Mouse (Mus musculus) urinary bladder, postnatal 10 days (tissue): Measurements from ENCODE around the gene Naxd.
"Not testable (repeated sequence)": the region's sequence is repeated elsewhere in the genome, so short reads cannot be mapped to it uniquely, and the experiment has no call there.

ENCODE experiments used
- DNase-seq: peaks from one replicate; pipeline ENCODE4 v3.0.0; 2022; ENCODE audit warnings: low spot score

The Naxd gene

GRCm38 (mm10) chr8:11497017-11497990 lies at the start of gene Naxd:
Gene Naxd, plus strand, starts transcription at chr8:11497506.
- peak; percentile 64 for DNase-seq

DNA sequence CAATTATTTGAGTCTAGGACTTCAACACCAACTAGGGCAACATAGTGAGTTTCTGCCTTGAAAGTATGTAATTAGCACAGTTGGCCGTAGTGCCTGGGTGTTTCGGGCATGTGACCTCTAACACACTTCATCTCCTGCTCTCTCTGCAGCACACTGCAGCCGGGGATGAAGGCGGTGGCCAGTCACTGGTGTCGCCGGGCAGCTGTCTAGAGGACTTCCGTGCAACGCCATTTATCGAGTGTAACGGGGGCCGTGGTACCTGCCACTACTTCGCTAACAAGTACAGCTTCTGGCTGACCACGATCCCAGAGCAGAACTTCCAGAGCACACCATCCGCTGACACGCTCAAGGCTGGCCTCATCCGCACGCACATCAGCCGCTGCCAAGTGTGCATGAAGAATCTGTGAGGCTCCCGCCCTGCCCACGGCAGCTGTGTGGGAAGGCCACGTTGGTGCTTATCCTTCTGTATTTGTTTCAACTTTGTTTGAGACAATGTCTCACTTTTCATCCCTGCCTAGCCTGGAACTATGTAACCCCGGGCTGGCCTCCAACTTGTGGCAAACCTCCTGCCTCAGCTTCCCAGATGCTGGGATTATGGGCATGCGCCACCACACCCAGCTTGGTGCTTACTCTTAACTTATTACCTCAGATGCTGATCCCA lies 49.3 kb upstream of the Naxd start:
- no peak for DNase-seq

DNA sequence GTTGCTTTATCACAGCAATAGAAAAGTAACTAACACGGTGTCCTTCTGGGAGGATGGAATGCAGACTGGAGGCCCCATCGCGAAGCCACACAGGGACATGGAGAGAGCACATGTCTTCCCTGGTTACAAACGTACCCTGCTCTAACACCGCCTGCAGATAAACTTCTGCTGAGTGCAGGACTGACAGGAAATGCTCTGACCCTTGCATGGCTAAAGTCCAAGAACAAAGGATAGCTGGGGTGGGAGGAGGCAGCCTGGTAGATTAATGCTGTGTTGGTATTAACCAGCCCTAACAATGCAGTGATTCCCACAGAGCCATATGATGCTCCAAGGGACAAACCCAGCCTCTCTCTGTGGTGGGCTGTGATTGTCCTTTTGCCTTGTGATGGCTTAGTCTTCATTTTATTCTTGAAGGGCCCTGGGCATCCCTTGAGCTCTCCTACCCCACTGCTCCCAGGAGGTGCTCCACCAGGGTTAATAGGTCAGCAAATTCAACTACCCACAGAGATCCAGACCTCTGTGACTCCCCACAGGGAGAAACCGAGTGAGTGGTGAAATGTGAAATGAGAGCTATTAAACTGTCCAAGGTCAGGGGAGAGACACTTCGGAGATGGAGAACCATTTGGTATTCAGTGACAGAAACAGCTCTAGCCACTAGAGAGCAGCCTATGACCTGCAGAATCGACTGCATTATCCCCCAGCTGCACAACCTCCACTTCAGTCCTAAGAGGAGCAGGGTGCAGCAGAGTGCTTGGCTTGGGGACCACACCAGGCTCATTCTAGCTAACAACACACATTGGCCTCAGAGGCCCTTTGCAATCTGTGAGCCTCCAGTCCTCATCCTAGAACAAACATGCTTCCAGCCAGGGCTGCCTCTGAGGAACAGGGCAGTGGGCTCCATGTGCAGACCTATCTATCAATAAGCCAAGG lies 46.9 kb upstream of the Naxd start:
- no peak for DNase-seq

- DNase-seq: no peak
Measured at GRCm38 (mm10) chr8:11452152-11452551, 45.2 kb upstream of the Naxd start.

DNA sequence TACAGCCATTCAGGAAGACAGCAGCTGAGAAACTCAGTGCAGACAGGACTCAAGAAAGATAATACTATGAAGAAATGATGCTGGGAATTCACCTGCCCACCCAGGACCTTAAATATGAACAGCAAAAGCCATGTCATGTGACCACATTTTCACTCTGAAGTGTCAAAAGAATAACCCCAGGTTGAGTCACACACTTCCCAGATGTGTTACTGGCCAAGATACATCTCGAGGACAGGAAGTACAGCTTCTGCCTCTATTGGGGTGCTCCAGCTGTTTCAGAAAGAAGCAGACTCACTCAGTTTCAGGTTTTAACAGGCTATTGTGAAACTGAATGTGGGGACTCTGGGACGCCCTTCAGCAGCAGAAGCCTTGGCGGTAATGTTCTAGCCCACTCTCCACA lies 44.7 kb upstream of the Naxd start:
- DNase-seq: no peak

- no peak for DNase-seq
Measured at GRCm38 (mm10) chr8:11452974-11453373, 44.3 kb upstream of the Naxd start.

DNA sequence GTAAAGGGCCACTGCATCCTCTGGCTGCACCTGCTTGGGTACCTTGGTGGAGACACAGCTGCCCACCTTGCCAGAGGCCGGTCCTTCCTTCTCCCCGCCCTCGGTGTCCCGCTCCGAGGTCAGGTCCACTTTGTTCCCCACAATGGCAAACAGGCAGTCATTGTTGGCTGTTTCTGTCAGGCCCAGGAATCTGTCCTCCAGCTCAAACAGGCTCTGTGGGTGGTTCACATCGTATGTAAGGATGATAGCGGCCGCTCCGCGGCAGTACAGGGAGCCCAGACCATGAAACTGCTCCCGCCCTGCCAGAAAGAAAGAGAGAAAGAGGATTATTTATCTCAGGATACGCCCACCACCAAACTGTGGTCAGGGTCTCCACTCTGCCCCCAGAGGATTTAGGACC lies 43.1 kb upstream of the Naxd start:
- DNase-seq: no peak

- DNase-seq: no peak
Measured at GRCm38 (mm10) chr8:11457278-11457677, 40.0 kb upstream of the Naxd start.

GRCm38 (mm10) chr8:11457981-11458836 lies 39.1 kb upstream of the Naxd start:
- no peak for DNase-seq

DNA sequence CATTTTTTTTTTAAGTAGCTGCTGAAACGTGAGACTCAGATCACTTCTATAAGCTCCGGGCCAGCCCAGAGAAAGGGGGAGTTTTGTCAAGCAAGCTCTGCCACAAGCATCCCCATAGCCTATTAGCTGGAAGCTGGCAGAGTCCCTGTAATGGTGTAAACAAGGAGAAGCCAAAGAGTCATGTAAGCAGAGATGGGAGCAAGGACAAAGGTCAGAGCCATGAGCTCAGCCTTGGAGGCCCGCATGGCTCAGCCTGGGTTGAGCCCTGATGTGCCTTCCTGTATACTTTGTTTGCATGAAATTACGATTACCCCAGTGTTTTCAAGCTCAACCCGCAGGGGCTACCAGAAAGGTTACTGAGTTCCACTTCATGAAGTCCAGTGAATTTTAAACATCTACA lies 38.3 kb upstream of the Naxd start:
- DNase-seq: no peak

DNA sequence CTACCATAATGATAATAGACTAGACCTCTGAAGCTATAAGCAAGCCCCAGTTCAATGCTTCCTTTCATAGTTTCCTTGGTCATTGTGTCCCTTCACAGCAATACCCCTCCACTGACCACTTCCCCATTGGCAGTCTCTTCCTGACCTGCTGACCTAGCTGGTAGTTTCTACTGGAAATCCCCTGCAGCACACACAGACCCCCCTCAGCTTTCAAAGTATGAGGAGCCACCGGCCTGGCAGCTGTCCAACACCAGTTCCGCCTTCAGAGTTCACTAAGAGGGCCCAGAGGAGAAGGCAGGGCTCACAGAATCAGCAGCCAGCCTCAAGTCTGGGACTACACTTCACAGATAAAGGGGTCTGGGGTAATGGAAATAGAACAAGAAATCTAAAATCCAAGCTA lies 36.4 kb upstream of the Naxd start:
- DNase-seq: no peak

GRCm38 (mm10) chr8:11461847-11462246 lies 35.5 kb upstream of the Naxd start:
- DNase-seq: no peak

DNA sequence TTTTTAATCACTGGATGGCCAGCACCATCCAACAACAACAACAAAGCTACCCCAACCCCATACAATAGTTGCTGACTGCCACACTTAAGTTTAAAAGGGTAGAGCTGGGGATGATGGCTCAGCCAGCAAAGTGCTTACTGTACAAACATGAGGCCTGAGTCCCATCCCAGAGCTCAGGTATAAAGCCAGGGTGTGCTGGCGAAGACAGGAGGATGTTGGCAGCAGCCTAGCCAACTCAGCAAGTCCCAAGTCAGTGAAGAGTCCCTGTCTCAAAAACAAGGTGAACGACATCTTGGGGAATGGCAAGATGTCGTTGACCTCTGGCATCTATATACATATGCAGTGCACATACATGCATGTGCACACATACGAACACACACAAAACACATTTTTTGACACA lies 34.7 kb upstream of the Naxd start:
- DNase-seq: no peak

DNA sequence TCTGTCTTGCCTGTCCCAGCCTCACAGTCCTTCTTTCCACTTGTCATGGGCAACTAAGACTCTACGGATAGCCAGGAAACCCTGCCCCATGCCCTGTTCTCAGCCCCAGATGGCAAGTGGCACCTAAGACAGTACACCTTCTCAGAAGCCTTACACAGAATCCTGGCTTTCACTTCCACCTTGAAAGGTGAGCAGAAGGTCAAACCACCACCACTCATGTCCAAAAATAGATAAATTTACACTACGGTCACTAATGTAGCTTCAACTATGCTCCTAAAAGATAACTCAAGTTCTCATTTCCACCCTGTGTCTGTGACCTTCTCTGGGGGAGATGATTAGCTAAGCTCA lies 33.8 kb upstream of the Naxd start:
- no peak for DNase-seq

- DNase-seq: no peak
Measured at GRCm38 (mm10) chr8:11463889-11464706, 33.2 kb upstream of the Naxd start.

- DNase-seq: no peak
Measured at GRCm38 (mm10) chr8:11464707-11464964, 32.7 kb upstream of the Naxd start.

DNA sequence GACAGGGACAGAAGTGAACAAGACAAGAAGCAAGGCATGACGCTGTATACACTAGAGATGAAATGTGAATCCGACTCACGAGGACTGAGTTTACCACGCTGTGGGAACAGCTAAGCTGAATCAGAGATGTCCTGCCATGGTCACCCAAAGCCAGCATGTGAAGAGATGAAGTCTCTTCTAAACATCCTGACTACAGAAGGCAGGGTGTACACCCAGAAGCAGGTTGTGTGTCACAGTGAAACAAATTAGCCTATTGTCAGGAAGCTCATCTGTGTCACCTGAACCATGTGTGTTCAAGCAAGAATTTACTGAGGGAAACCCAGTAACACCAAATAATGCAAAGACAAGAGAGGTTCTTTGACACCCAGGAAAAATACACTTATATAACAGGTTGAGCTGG lies 31.7 kb upstream of the Naxd start:
- DNase-seq: no peak

- not testable (repeated sequence) for DNase-seq
Measured at GRCm38 (mm10) chr8:11466528-11466927, 30.8 kb upstream of the Naxd start.

GRCm38 (mm10) chr8:11469095-11469494 lies 28.2 kb upstream of the Naxd start:
- DNase-seq: no peak

DNA sequence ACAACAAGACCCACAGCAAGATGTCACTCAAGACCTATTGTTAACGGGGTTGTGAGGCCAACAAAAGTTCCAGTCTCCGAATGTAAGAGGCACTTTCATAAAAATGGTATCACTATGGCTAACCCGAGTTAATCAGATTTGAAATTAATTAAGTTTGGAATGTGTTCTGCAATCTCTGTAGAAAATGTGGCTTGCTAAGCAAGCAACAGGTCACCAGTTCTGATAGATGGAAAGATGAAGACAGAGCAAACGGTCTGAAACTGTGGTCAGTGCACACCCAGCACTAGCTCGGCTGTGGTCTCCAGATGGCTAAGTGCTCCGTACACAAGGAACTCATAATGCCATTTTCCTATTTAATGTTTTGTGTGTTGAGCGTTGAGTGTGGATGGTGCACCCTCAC lies 26.6 kb upstream of the Naxd start:
- DNase-seq: no peak

DNA sequence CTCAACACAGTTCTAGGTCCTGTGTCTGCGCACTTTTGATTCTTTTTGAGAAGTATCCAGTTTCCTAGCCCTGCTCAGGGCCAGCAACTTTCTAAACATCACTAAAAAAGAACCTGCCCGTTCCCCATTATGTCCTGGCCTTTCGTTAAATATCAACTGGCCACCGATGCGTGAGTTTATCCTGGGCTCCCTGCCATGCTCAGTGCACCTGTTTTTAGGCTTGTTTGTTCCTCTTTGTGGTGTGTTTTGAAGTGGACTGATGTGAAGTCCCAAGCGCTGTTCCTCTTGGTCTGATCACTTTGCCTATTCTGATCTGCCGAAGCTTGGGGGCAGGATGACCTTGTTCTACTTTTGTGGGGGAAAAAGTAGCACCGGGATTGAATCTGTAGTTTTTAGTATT lies 26.0 kb upstream of the Naxd start:
- no peak for DNase-seq
